Mouse (Mus musculus): ENCODE measurements at regions not wholly inside any gene's neighbourhood (a gene's known extent, or its start where the extent isn't known, plus 50 kb on each side); places are given as distances from the start of the nearest gene placed in this dataset.
A peak's percentile ranks its signal among the peaks of the same experiment; 100 is the strongest.

DNA sequence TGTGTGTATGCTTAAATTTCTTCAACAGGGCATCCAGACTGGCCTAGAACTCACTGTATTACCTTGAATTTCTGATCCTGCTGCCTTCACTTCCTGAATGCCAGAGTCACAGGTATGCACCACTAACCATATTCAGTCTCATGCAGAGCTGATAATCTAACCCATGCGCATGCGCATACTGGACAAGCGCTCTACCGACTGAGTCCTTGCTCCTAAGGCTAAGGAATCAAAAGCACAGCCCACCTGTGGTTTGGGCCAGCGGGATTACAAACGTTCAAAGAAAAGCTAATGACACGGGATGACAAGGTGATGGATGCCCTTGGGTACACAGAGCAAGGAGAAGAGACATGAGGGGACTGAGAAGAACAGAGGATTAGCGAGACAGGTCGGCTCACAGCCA, 160.5 kb downstream of the Zfp36l2 start:
- no peak for DNase-seq (ENCODE audit: low spot score)

DNA sequence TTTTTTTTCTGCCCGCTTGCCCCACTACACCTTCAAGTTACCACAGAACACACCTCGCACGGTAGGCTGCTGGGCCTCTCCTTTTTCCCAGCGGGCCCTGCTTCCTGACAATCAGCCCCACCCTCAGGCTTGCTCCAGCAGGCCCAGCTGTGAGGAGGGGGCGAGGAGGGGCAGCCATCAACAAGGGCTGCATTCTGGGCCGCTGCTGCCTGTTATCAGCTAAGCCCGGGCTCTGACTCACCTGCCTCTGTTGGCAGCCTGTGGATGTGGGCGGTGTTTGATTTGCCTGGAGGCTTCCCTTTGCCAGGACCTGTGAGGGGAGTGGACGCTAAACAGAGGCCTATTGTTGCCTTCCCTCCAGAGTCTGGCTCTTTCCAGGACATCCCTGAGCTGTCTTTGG, 161.6 kb downstream of the Zfp36l2 start:
- no peak for DNase-seq (ENCODE audit: low spot score)

DNA sequence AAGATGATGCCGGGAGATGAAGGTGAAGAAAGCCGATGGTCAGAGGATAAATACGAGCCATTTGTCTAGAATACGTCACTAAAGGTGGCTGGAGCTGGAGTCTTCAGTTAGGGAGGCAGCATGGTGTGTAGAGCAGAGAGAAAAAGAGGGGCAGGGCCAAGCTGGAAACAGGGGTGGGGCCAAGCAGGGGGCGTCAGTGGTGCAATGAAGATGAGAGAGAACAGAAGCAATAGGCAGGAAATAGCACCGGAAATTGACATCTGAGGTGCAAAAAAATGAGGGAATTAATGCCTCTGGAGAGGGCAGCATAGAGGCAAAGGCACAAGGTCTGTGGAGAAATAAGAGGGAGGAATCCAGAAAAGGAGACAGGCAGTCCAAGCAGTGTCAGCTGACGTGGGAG, 165.4 kb downstream of the Zfp36l2 start:
- DNase-seq (ENCODE audit: low spot score): no peak

DNA sequence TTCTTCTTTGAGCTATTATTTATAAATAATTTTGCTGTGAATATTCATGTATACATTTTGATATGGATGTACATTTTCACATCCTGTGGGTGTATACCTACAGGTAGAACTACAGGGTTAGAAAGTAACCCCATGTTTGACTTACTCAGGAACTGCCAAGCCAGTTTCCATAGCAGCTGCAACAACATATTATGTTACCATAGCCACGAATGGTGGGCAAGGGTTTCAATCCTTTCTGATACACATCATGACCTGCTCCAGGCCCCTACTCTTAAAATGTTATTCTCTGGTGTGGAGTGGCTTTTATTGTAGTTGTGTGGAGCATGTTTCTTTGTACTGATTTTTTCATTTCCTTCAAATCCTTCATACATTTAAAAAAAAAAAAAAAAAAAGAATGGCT, 168.9 kb downstream of the Zfp36l2 start:
- DNase-seq (ENCODE audit: low spot score): no peak

DNA sequence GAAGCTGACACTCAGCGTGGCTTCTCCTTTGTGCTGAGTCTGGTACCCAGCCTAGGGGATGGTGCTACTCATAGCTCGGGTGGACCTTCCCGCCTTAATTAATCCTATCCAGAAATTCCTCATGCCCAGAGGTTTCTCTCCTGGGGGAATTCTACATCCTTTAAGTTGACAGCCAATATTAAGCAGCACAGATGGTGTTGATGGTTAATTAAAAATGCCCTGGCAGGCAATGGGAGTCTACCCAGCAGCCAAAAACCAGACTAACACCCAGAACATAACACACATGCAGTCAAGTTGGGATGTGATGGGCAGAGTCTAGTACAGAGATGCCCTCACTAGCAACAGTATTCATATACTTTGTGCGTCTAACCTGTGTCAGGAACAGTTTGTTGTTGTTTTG, 169.9 kb downstream of the Zfp36l2 start:
- DNase-seq (ENCODE audit: low spot score): no peak

DNA sequence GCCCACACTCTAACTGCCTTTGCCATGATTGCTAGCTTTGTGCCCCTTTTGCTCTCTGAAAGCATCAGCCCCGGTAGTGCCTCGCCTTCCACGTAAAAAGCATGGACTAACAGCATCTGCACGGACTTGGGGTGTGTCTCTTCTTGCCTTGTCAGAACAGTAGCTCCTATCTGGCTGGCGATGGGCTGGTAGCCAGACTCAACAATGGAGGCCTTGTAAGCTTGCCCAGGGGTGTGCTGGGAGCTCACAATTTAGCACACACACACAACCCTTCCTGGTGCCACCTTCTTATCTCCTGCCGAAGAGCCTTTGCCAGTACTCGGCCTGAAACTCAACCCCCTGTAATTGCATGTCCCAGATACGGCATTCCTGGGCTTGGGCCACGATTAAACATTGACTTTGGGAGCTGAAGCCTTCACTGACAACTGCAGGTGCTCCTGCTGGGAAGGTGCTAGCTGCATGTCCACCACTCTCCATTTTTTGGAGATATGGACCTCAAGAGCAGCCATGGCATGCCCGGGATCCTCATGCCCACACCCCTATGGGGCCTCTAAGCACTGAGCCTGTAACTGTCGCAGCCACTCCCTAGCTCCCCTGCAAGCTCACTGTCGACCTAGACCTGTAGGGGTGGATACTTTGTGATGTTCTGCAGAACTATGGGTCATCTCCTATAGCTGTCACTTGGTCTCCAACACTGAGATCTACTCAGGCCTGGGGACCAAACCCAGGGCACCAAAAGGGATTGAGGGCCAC, 166.7 kb upstream of the Haao start:
- no peak for DNase-seq (ENCODE audit: low spot score)

DNA sequence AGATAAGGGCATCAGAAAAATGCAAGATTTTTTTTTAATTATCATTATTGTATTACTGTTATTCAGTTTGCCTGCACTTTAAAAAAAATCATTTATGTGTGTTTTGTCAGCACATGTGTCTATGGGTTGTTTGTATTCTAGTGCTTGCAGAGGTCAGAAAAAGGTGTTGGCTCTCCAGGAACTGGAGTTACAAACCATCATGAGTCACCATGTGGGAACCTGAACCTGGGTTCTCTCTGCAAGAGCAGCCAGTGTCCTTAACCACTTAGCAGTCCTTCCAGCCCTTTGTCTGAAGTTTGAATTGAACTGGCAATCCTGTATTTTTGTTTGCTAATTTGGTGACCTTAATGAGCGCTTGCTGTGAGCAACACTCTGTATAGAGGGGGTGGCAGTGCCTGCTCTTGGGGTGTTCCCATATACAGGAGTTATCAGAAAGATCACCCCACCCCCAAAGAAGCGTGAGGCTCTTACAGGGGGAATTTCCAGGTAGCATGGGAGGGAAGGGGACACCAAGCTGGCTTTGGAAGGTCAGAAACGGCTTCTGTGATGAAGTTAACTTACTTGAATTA, 162.8 kb upstream of the Haao start:
- DNase-seq (ENCODE audit: low spot score): no peak

DNA sequence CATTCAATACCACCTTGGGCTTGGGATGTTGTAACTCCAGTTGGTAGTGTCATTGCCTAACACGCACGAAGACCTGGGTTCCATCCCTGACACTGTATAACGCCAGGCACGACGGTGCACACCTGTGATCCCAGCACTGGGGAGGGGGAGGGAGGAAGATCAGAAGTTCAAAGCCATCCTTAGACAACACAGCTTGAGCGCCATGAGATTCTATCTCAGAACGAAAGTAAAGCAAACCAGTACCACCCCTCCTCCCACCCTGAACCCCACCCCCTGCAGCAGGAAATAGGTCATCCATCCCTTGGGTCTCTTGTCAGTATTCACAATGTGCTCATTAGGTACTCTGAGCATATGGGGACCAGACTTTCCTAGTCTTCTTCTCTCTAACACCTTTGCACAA, 162.2 kb upstream of the Haao start:
- DNase-seq (ENCODE audit: low spot score): no peak

DNA sequence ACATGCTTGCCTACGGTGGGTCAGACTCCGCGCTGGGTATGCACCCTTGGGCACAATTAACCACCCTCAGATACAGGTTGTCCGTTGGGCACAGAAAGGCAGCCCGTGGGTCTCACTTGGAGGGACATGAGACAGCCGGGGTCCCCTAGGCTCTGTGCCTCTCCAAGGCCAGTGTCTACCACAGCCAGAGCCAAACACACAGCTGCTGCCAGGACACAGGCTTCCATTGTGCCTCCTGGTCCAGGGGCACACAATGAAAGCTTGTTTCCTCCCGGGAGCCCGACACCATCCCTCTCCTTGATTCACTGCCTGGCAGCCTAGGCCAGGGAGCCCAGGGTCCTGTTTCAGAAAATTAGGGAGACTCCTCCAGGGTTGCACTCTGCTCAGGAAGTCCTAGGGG, 161.4 kb upstream of the Haao start:
- no peak for DNase-seq (ENCODE audit: low spot score)

DNA sequence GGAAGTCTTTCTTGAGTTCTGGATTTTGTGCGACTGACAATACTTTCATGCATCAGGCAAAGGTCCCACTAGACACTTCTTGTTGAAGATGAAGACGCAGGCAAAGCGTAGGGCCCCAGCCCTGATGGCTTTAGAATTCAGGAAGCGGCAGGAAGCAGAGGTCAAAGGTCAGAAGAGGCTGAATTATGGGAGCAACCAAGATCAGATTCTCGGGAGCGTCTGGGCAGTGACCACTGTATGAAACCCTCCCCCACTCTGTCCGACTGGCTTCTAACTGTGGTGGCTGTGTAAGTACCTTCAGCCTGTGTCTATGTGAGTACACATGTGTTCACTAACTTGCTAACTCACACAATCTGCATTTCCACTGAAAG, 160.9 kb upstream of the Haao start:
- DNase-seq (ENCODE audit: low spot score): no peak

DNA sequence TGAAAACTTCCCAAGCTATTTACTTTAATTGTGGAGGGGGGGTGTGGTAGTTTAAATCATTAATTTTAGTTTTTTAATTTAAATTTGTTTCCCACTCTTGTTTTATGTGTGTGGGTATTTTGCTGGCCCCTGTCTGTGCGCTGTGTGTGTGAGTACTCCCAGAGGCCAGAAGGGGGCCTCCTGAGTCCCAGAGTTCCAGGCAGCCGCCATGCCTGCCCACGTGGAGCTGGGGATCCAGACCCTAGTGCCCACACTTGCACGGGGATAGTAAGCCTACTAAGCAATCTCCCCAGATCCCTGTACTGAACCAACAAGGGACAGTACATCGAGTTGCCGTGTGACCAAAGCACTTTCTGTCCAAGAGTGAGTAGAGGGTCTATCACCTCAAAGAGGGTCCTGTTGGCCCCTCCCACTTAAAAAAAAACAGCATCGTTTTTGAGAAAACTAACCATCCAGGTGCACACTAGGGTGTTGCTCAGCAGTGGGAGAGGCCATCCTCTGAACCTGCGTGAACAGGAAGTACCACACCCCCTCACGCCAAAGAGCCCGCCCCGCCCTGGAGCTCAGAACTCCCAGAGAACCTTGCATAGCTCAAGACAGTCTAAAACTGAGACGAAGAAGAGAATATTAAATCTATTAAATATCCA, 160.4 kb upstream of the Haao start:
- no peak for DNase-seq (ENCODE audit: low spot score)

DNA sequence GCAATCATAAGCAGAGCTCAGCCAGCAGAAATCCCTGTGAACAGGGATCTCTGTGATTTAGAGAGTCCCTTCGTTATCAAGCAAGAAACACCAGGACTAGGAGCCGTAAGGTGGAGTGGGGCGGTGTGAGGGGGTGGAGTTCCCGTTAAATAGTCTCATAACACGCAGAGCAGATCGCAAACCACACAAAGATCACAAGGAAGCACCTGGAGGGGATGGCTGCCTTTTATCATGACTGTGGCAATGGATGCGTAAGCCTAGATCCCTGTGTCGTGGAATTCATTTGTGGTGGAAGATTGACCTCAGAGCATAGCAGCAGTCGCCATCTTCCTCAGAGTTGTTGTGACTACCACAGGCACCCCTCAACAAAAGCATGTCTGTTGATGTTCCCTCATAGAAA, 159.0 kb upstream of the Haao start:
- DNase-seq (ENCODE audit: low spot score): no peak

DNA sequence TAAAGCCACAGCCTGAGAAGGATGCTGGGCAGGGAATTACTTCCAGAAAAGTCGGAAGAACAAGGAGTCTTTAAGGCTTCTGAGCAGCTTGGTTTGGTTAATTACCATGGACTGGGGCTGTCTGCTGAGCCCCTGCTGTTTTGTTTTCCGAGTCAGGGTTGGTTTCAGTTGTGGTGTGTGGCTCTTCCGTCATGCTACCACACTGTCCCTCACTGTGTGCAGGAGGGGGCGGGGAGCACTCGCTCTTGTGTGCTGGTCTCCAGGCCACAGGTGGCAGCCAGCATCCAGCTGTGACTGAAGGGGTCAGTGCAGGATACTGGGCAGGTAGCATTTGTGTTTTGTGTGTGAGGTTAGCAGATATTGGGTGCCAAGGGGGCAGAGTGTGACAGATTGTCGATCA, 156.5 kb upstream of the Haao start:
- DNase-seq (ENCODE audit: low spot score): no peak

DNA sequence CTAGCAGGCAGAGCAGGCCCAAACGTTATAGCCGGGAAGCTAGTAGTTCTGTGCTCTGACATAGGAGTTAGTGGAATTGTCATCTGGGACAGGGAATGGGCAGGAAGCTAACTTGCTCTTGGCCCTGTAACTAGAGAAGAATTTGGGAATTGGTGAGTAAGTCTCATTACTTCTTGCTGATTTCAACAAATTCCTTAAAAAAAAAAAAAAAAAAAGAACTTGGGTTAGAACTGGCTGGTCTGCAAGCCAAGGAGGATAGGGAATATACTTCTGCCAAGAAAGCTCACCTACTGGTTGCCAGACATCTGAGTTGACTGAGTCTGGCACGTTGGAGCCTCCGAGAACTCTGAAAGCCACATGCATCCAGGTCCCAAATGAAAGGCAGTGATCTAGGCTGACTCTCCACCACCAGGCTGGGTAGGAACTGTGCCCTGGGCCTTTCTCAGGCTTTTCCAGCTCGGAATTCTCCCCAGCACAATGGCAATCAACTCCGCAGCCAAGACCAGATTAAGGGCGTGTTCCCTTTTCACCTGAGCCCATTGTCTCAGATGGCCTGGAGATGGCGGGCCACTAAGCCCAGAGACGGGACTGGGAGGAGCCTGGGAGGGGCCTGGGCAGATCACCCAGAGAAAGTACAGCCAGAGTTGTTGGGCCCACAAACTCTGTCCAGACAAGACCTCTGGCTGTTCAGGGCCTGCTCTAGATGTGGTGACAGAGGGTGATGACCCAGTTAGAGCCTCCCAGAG, 155.9 kb upstream of the Haao start:
- no peak for DNase-seq (ENCODE audit: low spot score)

DNA sequence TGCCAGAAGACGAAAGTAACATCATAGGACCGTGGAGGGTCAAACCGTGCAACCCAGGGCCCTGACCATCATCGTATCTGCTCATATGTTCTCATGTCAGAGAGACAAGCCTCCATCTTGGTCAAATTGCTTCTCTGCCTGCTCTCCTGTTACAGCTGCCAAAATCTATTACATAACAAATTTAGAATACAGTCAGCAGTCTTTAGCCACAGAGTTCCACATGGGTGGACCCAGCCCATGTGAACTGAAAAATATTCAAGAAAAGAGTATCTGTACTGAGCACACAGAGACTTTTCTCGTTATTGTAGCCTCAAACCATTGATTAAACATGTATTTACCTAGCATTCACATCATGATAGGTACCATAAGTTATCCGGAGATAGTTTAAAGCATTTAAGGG, 155.2 kb upstream of the Haao start:
- no peak for DNase-seq (ENCODE audit: low spot score)

DNA sequence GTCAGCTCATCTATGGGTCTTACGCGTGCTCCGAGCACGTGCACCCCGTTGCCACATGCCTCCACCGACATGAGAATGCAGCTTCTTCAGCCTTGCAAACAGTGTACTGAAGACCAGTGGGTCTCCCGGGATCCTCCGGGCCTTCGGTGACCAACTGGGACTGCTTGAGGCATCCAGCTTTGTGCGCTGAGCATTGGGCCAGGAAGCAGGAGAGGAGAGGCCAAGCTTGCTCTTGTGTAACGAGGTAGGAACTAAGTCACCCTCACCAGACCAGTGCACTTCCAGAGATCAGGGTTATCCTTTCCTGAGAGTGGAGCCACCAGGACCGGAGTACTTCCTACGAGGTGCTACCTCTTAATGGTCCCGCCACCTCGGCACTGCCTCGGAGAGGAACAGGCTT, 154.6 kb upstream of the Haao start:
- DNase-seq (ENCODE audit: low spot score): no peak

DNA sequence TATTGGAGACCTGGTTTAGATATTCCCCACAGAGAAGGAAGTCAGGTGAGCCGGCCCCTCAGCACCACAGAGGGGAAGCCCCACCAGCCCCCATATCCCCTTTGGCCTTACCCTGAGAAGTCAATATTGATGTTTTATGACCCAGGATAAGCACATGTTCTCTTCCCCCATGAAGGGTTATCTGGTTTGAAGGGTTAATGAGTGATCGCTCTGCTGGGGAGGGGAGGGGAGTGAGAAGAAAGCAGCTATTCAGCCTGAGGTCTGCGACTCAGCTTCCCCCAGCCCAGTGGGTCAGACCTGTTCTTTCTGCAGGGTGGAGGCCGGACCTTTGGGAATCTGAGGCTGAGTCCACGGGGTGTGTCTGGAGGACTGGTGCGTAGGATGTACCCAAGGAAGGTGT, 152.4 kb upstream of the Haao start:
- no peak for DNase-seq (ENCODE audit: low spot score)

DNA sequence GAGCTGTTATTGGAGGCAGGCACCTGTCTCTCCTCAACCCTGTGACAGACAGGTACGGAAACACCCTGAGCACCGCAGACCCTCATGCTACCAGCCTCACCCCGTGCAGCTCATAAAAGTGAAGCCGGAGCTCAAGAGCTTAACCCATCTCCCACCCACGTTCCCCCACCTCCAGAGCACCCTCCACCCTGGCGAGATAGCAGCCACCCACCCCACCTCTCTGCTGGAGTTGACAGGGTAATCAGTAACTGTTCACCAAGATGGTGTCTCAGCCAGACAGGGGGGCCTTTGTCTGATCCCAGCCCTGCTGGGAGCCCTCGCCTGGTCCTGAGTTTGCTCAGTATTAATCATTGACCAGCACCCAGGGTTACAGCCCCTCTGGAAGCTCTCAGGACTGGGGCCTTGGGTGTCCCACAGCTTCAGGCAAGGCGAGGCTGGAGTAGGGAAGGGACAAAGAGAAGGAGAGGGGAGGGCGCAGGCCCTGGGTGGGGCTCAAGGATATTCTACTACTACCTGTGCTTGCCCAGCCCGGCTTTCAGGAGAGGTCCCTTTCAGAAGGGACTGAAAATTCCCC, 151.3 kb upstream of the Haao start:
- DNase-seq (ENCODE audit: low spot score): no peak

DNA sequence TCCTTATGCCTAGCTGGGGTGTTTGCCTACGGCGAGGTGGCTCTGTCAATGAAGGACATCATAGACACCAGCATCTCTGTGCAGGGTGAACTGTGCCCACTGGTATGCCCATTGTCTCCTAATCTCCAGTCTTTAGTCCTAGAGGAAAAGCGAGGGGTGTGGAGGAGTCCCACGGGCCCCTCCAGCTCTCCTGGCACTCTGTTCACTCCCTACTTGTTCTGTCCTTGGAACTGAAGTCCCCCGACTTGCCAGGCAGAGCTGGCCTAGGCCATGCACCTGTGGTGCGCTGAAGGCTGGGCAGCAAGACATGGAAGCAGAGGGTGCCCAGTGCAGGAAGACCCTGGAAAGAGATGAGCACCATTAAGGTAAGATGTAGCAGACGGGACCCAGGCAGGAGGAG, 150.6 kb upstream of the Haao start:
- no peak for DNase-seq (ENCODE audit: low spot score)

DNA sequence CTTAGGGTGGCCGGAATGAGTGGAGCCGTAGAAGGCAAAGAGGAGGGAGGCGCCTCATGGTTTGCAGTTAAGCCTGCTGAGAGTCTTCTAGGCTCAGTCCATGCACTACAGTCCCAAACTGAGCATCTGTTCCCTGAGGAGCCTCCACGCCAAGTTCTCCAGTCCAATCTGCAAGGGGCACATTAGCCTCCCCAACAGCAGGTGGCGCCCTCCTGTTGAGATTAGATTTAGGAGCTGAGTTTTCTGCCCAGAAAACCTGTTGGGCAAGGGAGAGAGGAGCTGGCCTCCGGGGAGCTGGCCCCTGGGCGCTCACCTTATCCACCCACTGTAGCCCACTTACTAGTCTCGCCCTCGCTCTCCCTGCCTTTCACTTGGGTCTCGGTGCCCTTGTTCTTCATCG, 150.0 kb upstream of the Haao start:
- DNase-seq (ENCODE audit: low spot score): peak; percentile 55

DNA sequence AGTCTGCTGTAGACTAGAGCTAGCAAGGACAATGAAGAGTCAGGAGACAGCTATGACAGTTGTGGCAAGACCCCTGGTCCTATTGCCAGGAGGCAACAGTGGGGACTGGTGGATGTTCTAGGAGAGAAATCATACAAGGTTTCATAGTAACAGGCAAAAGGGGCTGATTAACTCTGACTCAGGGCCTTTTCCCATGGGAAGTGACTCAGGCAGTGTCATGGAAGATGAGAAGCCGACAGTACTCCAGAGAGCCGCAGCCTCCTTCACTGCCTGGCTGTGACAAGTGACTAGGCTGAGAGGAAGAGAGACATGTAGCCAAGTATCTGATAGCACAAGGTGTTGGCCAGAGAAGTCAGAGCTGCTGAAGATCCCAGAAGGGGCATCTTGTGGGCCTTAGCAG, 145.3 kb upstream of the Haao start:
- no peak for DNase-seq (ENCODE audit: low spot score)

DNA sequence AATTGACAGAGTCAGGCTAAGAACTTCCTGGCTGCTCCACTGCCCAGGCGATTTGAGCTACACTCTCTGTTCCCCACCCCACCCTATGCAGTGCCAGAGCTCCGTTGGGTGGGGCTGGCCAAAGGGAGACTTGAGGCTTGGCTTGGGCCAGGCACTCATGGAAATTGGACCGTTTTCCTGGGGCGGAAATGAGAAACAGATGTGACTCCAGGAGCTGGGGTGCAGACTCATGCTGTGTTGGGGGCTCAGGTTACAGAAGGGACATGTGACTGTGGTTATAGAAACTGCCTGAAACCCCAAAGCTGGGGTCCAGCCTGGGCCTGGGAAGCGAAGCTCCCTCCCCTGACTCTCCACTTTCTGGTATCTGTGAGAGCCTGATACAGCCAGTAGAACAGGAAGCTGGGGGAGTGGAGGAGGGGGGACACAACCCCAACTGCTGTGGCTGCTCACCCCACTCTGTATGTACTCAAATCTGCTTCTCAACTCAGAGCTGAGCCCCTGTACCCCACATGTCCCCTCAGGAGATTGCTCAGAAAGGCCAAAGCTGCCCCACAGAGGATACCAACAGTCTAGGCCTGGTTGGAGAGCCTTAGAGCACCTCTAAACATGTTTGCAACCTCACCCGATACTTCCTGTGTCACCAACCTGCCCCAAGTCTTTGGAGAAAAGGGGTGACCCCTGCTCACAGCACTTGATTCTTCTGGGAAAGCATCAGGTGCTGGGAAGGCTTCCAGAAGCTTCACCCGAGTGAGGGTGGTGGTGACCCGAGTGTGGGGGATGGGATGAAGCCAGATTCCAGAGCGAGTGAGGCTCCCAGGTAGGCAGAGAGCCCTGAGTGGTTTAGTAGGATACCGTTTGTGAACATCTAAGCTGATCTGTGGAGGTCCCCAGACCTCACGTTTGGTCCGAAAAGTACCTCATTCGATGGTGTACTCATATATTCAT, 142.9 kb upstream of the Haao start:
- DNase-seq (ENCODE audit: low spot score): no peak

Measured in spleen, adult 12 weeks (tissue).